Mouse (Mus musculus): Measurements from ENCODE around the gene Flt1. TPM values are rescaled to one million over a fixed set of nuclear protein-coding genes. Genes with fewer than 3 reads are reported as not detected.
"Not testable (repeated sequence)": the region's sequence is repeated elsewhere in the genome, so short reads cannot be mapped to it uniquely, and the experiment has no call there.

Flt1 gene
- polyA plus RNA-seq, 1 experiment from 2014 or later = 10.1 TPM

DNA sequence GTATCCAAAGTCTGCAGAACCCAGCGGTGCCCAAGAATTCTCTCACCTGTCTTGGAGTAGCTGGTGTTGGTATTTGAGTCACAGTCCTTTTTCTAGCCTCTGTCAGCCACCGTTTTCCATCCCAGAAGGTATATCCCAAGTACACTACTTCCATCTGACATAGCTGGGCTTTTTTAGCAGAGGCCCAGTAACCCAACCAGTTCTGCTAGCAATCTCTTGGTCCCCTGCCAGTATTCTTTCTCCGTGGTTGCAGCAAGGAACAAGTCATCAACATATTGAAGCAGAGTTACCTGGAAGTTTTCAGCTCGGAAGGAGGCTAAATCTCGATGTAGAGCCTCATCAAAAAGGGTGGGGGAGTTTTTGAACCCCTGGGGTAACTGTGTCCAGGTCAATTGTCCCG, 168.2 kb downstream of the Flt1 start:
- not testable (repeated sequence) for DNase-seq (ENCODE audit: low spot score); H3K27ac ChIP-seq (ENCODE audit: low read depth, low read length); H3K9me3 ChIP-seq (ENCODE audit: control insufficient read depth, low read length); H3K4me3 ChIP-seq (ENCODE audit: low read depth, low read length); H3K36me3 ChIP-seq (ENCODE audit: control insufficient read depth, insufficient read depth, low read length); H3K4me2 ChIP-seq (ENCODE audit: low read depth, low read length, severe bottlenecking); H3K9ac ChIP-seq (ENCODE audit: low read length); H3K4me1 ChIP-seq (replicated peaks; ENCODE audit: control insufficient read depth, insufficient read depth, low read length); ATAC-seq (replicated peaks; ENCODE audit: low FRiP score); H3K27me3 ChIP-seq (ENCODE audit: control insufficient read depth, insufficient read depth, low read length)
- WGBS = 75% methylated on average over 5 of the region's 6 CpGs

GRCm38 (mm10) chr5:147551879-147552627, 173.8 kb downstream of the Flt1 start:
- Histone ChIP-seq H3K27me3 (ENCODE audit: control insufficient read depth, insufficient read depth, low read length) (no peaks in the 10 kb centered on the region), H3K36me3 (ENCODE audit: control insufficient read depth, insufficient read depth, low read length) (no peaks in the 10 kb centered on the region; the same call in 1 of the 2 replicates), H3K4me3 (ENCODE audit: low read depth, low read length) (no peak overlapping the region), H3K4me1 (replicated peaks; ENCODE audit: control insufficient read depth, insufficient read depth, low read length) (no peaks in the 10 kb centered on the region), H3K27ac (ENCODE audit: low read depth, low read length) (no peak overlapping the region), H3K4me2 (ENCODE audit: low read depth, low read length, severe bottlenecking) (no peak overlapping the region), H3K9ac (ENCODE audit: low read length) (no peak overlapping the region), H3K9me3 (ENCODE audit: control insufficient read depth, low read length) (no peaks in the 10 kb centered on the region)
- 89% methylated on average over 13 of the region's 13 CpGs for WGBS
- no peak for DNase-seq (ENCODE audit: low spot score)
- no peak for ATAC-seq (replicated peaks; ENCODE audit: low FRiP score)

DNA sequence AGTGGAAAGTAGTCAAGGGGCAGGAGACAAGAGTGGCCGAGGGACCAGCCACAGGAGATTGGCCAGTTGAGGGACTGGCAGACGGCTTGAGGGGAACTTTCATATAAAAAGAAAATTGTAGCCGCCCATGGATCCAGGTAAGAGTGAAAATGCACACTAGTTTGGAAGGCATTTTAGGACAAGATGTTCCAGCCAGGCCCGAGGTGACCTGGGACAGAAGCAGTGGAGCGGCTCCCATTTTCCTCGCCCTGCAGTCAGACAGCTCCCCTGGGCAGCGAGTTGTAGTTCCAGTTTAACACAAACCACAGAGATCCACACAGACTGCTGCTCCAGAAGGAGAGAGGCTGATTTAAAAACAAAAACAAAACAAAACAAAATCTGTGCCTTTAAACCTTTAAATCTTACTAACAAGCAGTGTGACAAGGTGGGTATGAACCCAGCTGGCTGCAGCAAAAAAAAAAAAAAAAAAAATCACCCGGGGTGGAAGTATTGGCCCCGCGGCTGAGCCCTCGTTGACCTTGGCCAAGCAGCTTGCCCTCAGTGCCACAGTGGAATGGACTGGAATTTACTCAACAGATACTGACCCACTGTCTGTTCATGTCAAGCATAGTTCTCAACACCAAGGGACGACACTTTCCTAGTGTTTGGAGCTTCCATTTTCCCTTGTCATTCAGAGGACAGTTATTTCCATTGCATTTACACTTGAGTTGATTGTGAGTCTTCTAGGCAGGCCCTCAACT, 176.6 kb downstream of the Flt1 start:
- Histone ChIP-seq H3K36me3 (ENCODE audit: control insufficient read depth, insufficient read depth, low read length) (no peaks in the 10 kb centered on the region; the same call in 1 of the 2 replicates), H3K4me3 (ENCODE audit: low read depth, low read length) (no peak overlapping the region), H3K27me3 (ENCODE audit: control insufficient read depth, insufficient read depth, low read length) (no peaks in the 10 kb centered on the region), H3K27ac (ENCODE audit: low read depth, low read length) (no peak overlapping the region), H3K9ac (ENCODE audit: low read length) (no peak overlapping the region), H3K4me1 (replicated peaks; ENCODE audit: control insufficient read depth, insufficient read depth, low read length) (no peaks in the 10 kb centered on the region), H3K4me2 (ENCODE audit: low read depth, low read length, severe bottlenecking) (no peak overlapping the region), H3K9me3 (ENCODE audit: control insufficient read depth, low read length) (no peaks in the 10 kb centered on the region)
- WGBS = 91% methylated on average over 12 of the region's 12 CpGs
- ATAC-seq (replicated peaks; ENCODE audit: low FRiP score) = no peak
- no peak for DNase-seq (ENCODE audit: low spot score)

GRCm38 (mm10) chr5:147545731-147546241, 180.0 kb downstream of the Flt1 start:
- no peak for DNase-seq (ENCODE audit: low spot score)
- no peak overlapping the region for H3K27ac ChIP-seq (ENCODE audit: low read depth, low read length)
- H3K9ac ChIP-seq (ENCODE audit: low read length) = no peak overlapping the region
- H3K9me3 ChIP-seq (ENCODE audit: control insufficient read depth, low read length) = no peaks in the 10 kb centered on the region
- 76% methylated on average over 11 of the region's 11 CpGs for WGBS
- no peaks in the 10 kb centered on the region; the same call in 1 of the 2 replicates for H3K36me3 ChIP-seq (ENCODE audit: control insufficient read depth, insufficient read depth, low read length)
- H3K4me1 ChIP-seq (replicated peaks; ENCODE audit: control insufficient read depth, insufficient read depth, low read length) = no peaks in the 10 kb centered on the region
- no peak overlapping the region for H3K4me3 ChIP-seq (ENCODE audit: low read depth, low read length)
- no peak overlapping the region for H3K4me2 ChIP-seq (ENCODE audit: low read depth, low read length, severe bottlenecking)
- no peaks in the 10 kb centered on the region for H3K27me3 ChIP-seq (ENCODE audit: control insufficient read depth, insufficient read depth, low read length)
- ATAC-seq (replicated peaks; ENCODE audit: low FRiP score) = no peak

GRCm38 (mm10) chr5:147542291-147542690, 183.5 kb downstream of the Flt1 start:
- Histone ChIP-seq H3K4me2 (ENCODE audit: low read depth, low read length, severe bottlenecking) (no peak overlapping the region), H3K27ac (ENCODE audit: low read depth, low read length) (no peak overlapping the region), H3K27me3 (ENCODE audit: control insufficient read depth, insufficient read depth, low read length) (no peaks in the 10 kb centered on the region), H3K9me3 (ENCODE audit: control insufficient read depth, low read length) (no peaks in the 10 kb centered on the region), H3K4me1 (replicated peaks; ENCODE audit: control insufficient read depth, insufficient read depth, low read length) (no peaks in the 10 kb centered on the region), H3K9ac (ENCODE audit: low read length) (no peak overlapping the region), H3K36me3 (ENCODE audit: control insufficient read depth, insufficient read depth, low read length) (no peaks in the 10 kb centered on the region; the same call in 1 of the 2 replicates), H3K4me3 (ENCODE audit: low read depth, low read length) (no peak overlapping the region)
- DNase-seq (ENCODE audit: low spot score) = no peak
- 90% methylated on average over 6 of the region's 6 CpGs for WGBS
- no peak for ATAC-seq (replicated peaks; ENCODE audit: low FRiP score)

GRCm38 (mm10) chr5:147539815-147540214, 186.0 kb downstream of the Flt1 start:
- Histone ChIP-seq H3K4me2 (ENCODE audit: low read depth, low read length, severe bottlenecking) (no peak overlapping the region), H3K27me3 (ENCODE audit: control insufficient read depth, insufficient read depth, low read length) (no peaks in the 10 kb centered on the region), H3K4me1 (replicated peaks; ENCODE audit: control insufficient read depth, insufficient read depth, low read length) (no peaks in the 10 kb centered on the region), H3K4me3 (ENCODE audit: low read depth, low read length) (no peak overlapping the region), H3K9ac (ENCODE audit: low read length) (no peak overlapping the region), H3K9me3 (ENCODE audit: control insufficient read depth, low read length) (no peaks in the 10 kb centered on the region), H3K27ac (ENCODE audit: low read depth, low read length) (no peak overlapping the region), H3K36me3 (ENCODE audit: control insufficient read depth, insufficient read depth, low read length) (no peaks in the 10 kb centered on the region; the same call in 1 of the 2 replicates)
- 97% methylated on average over 4 of the region's 4 CpGs for WGBS
- no peak for ATAC-seq (replicated peaks; ENCODE audit: low FRiP score)
- no peak for DNase-seq (ENCODE audit: low spot score)

DNA sequence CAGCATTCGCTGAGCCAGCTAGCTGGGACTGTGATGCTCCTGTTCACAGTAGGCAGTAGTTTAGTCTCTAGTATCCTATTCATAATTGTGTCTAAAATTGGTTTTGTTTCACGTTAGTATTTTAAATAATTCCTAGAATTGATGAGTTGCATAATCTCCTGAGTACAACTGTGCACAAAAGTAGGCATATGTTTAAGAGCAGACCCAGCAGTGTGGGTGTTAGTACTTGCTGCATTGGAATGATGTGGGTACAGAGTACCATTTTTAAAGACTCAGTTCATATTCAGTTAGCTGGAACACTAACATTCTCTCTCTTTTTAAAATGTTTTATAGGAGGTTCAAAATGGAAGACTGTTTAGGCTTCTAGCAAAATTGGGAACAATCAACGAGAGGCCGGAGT, 186.4 kb downstream of the Flt1 start:
- no peak overlapping the region for H3K9ac ChIP-seq (ENCODE audit: low read length)
- no peaks in the 10 kb centered on the region for H3K27me3 ChIP-seq (ENCODE audit: control insufficient read depth, insufficient read depth, low read length)
- no peaks in the 10 kb centered on the region for H3K9me3 ChIP-seq (ENCODE audit: control insufficient read depth, low read length)
- H3K4me2 ChIP-seq (ENCODE audit: low read depth, low read length, severe bottlenecking) = no peak overlapping the region
- ATAC-seq (replicated peaks; ENCODE audit: low FRiP score) (no peak), DNase-seq (ENCODE audit: low spot score) (no peak)
- H3K36me3 ChIP-seq (ENCODE audit: control insufficient read depth, insufficient read depth, low read length) = no peaks in the 10 kb centered on the region; the same call in 1 of the 2 replicates
- WGBS = 97% methylated on average over 4 of the region's 4 CpGs
- H3K27ac ChIP-seq (ENCODE audit: low read depth, low read length) = no peak overlapping the region
- H3K4me1 ChIP-seq (replicated peaks; ENCODE audit: control insufficient read depth, insufficient read depth, low read length) = no peaks in the 10 kb centered on the region
- H3K4me3 ChIP-seq (ENCODE audit: low read depth, low read length) = no peak overlapping the region

GRCm38 (mm10) chr5:147532031-147532430, 193.8 kb downstream of the Flt1 start:
- DNase-seq (ENCODE audit: low spot score) (no peak), ATAC-seq (replicated peaks; ENCODE audit: low FRiP score) (no peak)
- Histone ChIP-seq H3K27ac (ENCODE audit: low read depth, low read length) (no peak overlapping the region), H3K9me3 (ENCODE audit: control insufficient read depth, low read length) (no peaks in the 10 kb centered on the region), H3K9ac (ENCODE audit: low read length) (no peak overlapping the region), H3K4me1 (replicated peaks; ENCODE audit: control insufficient read depth, insufficient read depth, low read length) (no peaks in the 10 kb centered on the region), H3K4me3 (ENCODE audit: low read depth, low read length) (no peak overlapping the region), H3K27me3 (ENCODE audit: control insufficient read depth, insufficient read depth, low read length) (no peaks in the 10 kb centered on the region), H3K4me2 (ENCODE audit: low read depth, low read length, severe bottlenecking) (no peak overlapping the region), H3K36me3 (ENCODE audit: control insufficient read depth, insufficient read depth, low read length) (no peaks in the 10 kb centered on the region; the same call in 1 of the 2 replicates)
- WGBS = 94% methylated on average over 6 of the region's 6 CpGs
